Mouse (Mus musculus): ENCODE measurements around the gene Pip5k1b. TPM values are rescaled to one million over a fixed set of nuclear protein-coding genes. Genes with fewer than 3 reads are reported as not detected.
A peak's percentile ranks its signal among the peaks of the same experiment; 100 is the strongest.

Pip5k1b gene
- polyA plus RNA-seq, 1 experiment from 2014 or later: 1.6 TPM

GRCm38 (mm10) chr19:24316060-24316725, 239.5 kb downstream of the Pip5k1b start:
- no peak for ATAC-seq (replicated peaks; ENCODE audit: insufficient number of reproducible peaks, low FRiP score, low TSS enrichment, low read depth)

DNA sequence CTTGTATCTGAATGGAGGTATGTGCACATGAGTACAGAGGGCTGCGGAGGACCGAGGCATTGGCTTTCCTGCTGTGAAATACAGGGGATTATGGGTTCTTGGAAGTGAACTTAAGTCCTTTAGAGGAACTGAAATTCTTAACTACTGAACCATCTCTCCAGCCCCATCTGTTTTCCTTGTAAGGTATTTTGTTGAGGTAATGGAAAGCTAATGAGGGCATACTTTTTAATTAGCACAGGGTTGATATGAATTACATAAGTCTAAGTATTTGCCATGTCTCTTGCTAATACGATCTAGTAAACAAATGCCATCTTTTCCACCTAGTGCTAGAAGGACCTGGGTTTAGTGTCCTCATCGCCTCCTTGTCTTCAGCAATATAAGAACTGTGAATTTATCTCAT, 240.4 kb downstream of the Pip5k1b start:
- Histone ChIP-seq H3K9me3 (replicated peaks; ENCODE audit: control insufficient read depth, low read length) (no peaks in the 10 kb centered on the region), H3K36me3 (replicated peaks; ENCODE audit: control insufficient read depth, insufficient read depth, low read depth, low read length) (no peaks in the 10 kb centered on the region), H3K4me1 (ENCODE audit: control insufficient read depth, insufficient read depth, low read length) (no peaks in the 10 kb centered on the region), H3K9ac (replicated peaks; ENCODE audit: low read length) (no peak overlapping the region), H3K27me3 (ENCODE audit: control insufficient read depth, insufficient read depth, low read length) (no peaks in the 10 kb centered on the region), H3K4me3 (ENCODE audit: low read depth, low read length) (no peak overlapping the region), H3K27ac (replicated peaks; ENCODE audit: low read depth, low read length) (no peak overlapping the region), H3K4me2 (ENCODE audit: low read depth, low read length) (no peak overlapping the region)
- no peak for DNase-seq (ENCODE audit: low spot score)
- ATAC-seq (replicated peaks; ENCODE audit: insufficient number of reproducible peaks, low FRiP score, low TSS enrichment, low read depth): no peak
- 92% methylated on average over 4 of the region's 4 CpGs for WGBS

More at GRCm38 (mm10) chr19:24316060-24316725, 239.5 kb downstream of the Pip5k1b start:
- Histone ChIP-seq H3K27me3 (ENCODE audit: control insufficient read depth, insufficient read depth, low read length) (no peaks in the 10 kb centered on the region), H3K4me3 (ENCODE audit: low read depth, low read length) (no peak overlapping the region), H3K9me3 (replicated peaks; ENCODE audit: control insufficient read depth, low read length) (no peaks in the 10 kb centered on the region), H3K9ac (replicated peaks; ENCODE audit: low read length) (no peak overlapping the region), H3K27ac (replicated peaks; ENCODE audit: low read depth, low read length) (no peak overlapping the region), H3K36me3 (replicated peaks; ENCODE audit: control insufficient read depth, insufficient read depth, low read depth, low read length) (no peaks in the 10 kb centered on the region), H3K4me1 (ENCODE audit: control insufficient read depth, insufficient read depth, low read length) (no peaks in the 10 kb centered on the region), H3K4me2 (ENCODE audit: low read depth, low read length) (no peak overlapping the region)
- 65% methylated on average over 9 of the region's 9 CpGs for WGBS
- no peak for DNase-seq (ENCODE audit: low spot score)

- Histone ChIP-seq H3K36me3 (replicated peaks; ENCODE audit: control insufficient read depth, insufficient read depth, low read depth, low read length) (no peaks in the 10 kb centered on the region), H3K9me3 (replicated peaks; ENCODE audit: control insufficient read depth, low read length) (no peaks in the 10 kb centered on the region), H3K27me3 (ENCODE audit: control insufficient read depth, insufficient read depth, low read length) (no peaks in the 10 kb centered on the region), H3K9ac (replicated peaks; ENCODE audit: low read length) (no peak overlapping the region), H3K4me2 (ENCODE audit: low read depth, low read length) (no peak overlapping the region), H3K4me1 (ENCODE audit: control insufficient read depth, insufficient read depth, low read length) (no peaks in the 10 kb centered on the region), H3K4me3 (ENCODE audit: low read depth, low read length) (no peak overlapping the region), H3K27ac (replicated peaks; ENCODE audit: low read depth, low read length) (no peak overlapping the region)
- no peak for ATAC-seq (replicated peaks; ENCODE audit: insufficient number of reproducible peaks, low FRiP score, low TSS enrichment, low read depth)
- no peak for DNase-seq (ENCODE audit: low spot score)
- WGBS: 92% methylated on average over 11 of the region's 11 CpGs
Measured at GRCm38 (mm10) chr19:24314676-24315075, 241.0 kb downstream of the Pip5k1b start.

- DNase-seq (ENCODE audit: low spot score): no peak
- H3K4me2 ChIP-seq (ENCODE audit: low read depth, low read length): no peak overlapping the region
- no peaks in the 10 kb centered on the region for H3K9me3 ChIP-seq (replicated peaks; ENCODE audit: control insufficient read depth, low read length)
- no peaks in the 10 kb centered on the region for H3K27me3 ChIP-seq (ENCODE audit: control insufficient read depth, insufficient read depth, low read length)
- ATAC-seq (replicated peaks; ENCODE audit: insufficient number of reproducible peaks, low FRiP score, low TSS enrichment, low read depth): 0 out of 2 replicates have a peak, but pooled peaks have one; percentile 42
- WGBS: 71% methylated on average over 12 of the region's 12 CpGs
- H3K27ac ChIP-seq (replicated peaks; ENCODE audit: low read depth, low read length): no peak overlapping the region
- no peaks in the 10 kb centered on the region for H3K4me1 ChIP-seq (ENCODE audit: control insufficient read depth, insufficient read depth, low read length)
- H3K36me3 ChIP-seq (replicated peaks; ENCODE audit: control insufficient read depth, insufficient read depth, low read depth, low read length): no peaks in the 10 kb centered on the region
- H3K9ac ChIP-seq (replicated peaks; ENCODE audit: low read length): no peak overlapping the region
- no peak overlapping the region for H3K4me3 ChIP-seq (ENCODE audit: low read depth, low read length)
Measured at GRCm38 (mm10) chr19:24312556-24313342, 242.9 kb downstream of the Pip5k1b start.

DNA sequence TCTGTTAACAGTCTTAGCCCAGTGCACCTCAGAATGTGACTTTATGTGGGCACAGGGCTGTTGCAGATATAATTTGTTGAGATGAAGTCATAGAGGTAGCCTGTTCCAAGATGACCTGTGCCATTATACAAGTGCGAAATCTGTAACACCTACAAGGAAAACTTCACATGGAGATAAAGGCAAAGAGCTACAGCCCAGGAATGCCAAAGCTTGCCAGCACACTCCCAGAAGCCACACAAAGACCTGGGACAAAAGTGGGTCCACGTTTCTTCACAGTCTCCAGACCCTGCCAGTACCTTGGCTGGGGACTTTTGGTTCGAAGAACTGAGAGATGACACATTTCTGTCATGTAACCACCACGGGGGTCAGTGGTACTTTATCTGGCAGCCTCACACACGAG, 243.6 kb downstream of the Pip5k1b start:
- H3K9me3 ChIP-seq (replicated peaks; ENCODE audit: control insufficient read depth, low read length): no peaks in the 10 kb centered on the region
- H3K4me1 ChIP-seq (ENCODE audit: control insufficient read depth, insufficient read depth, low read length): no peaks in the 10 kb centered on the region
- ATAC-seq (replicated peaks; ENCODE audit: insufficient number of reproducible peaks, low FRiP score, low TSS enrichment, low read depth): no peak
- H3K27ac ChIP-seq (replicated peaks; ENCODE audit: low read depth, low read length): no peak overlapping the region
- no peaks in the 10 kb centered on the region for H3K36me3 ChIP-seq (replicated peaks; ENCODE audit: control insufficient read depth, insufficient read depth, low read depth, low read length)
- H3K4me3 ChIP-seq (ENCODE audit: low read depth, low read length): no peak overlapping the region
- no peaks in the 10 kb centered on the region for H3K27me3 ChIP-seq (ENCODE audit: control insufficient read depth, insufficient read depth, low read length)
- no peak overlapping the region for H3K9ac ChIP-seq (replicated peaks; ENCODE audit: low read length)
- DNase-seq (ENCODE audit: low spot score): no peak
- H3K4me2 ChIP-seq (ENCODE audit: low read depth, low read length): no peak overlapping the region
- 79% methylated on average over 5 of the region's 5 CpGs for WGBS

DNA sequence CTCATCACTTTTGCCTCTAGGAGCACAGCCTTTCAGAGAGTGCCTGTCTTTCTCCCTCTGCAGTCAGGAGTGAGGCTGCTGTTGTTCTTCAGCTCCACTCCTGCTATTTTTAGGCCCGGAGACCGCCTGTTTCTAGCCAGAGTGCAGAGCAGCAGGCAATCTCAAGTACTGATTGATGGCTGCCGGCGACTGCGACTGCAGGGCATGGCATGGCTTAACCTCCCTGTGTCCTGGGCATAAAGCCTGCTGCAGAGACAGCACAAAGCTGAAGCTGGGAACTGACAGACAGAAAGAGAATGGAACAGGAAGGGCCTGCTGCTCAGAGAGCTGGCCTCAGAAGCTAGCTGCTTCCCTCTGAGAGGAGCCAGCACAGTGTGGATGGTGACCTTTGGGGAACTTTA, 247.4 kb downstream of the Pip5k1b start:
- no peaks in the 10 kb centered on the region; the same call in 1 of the 2 replicates for H3K27me3 ChIP-seq (ENCODE audit: control insufficient read depth, insufficient read depth, low read length)
- DNase-seq (ENCODE audit: low spot score) (no peak), ATAC-seq (replicated peaks; ENCODE audit: insufficient number of reproducible peaks, low FRiP score, low TSS enrichment, low read depth) (peak; percentile 60; the same call in 1 of the 2 replicates)

GRCm38 (mm10) chr19:24307271-24308221, 248.1 kb downstream of the Pip5k1b start:
- Histone ChIP-seq H3K4me2 (ENCODE audit: low read depth, low read length) (no peak overlapping the region), H3K27me3 (ENCODE audit: control insufficient read depth, insufficient read depth, low read length) (no peaks in the 10 kb centered on the region; the same call in 1 of the 2 replicates), H3K9ac (replicated peaks; ENCODE audit: low read length) (no peak overlapping the region; the same call in 1 of the 2 replicates), H3K27ac (replicated peaks; ENCODE audit: low read depth, low read length) (no peak overlapping the region), H3K9me3 (replicated peaks; ENCODE audit: control insufficient read depth, low read length) (no peaks in the 10 kb centered on the region), H3K4me1 (ENCODE audit: control insufficient read depth, insufficient read depth, low read length) (no peaks in the 10 kb centered on the region), H3K4me3 (ENCODE audit: low read depth, low read length) (no peak overlapping the region), H3K36me3 (replicated peaks; ENCODE audit: control insufficient read depth, insufficient read depth, low read depth, low read length) (no peaks in the 10 kb centered on the region)
- DNase-seq (ENCODE audit: low spot score): no peak
- no peak for ATAC-seq (replicated peaks; ENCODE audit: insufficient number of reproducible peaks, low FRiP score, low TSS enrichment, low read depth)
- WGBS: 63% methylated on average over 13 of the region's 13 CpGs

More for the DNA sequence above, 247.4 kb downstream of the Pip5k1b start:
- Histone ChIP-seq H3K4me1 (ENCODE audit: control insufficient read depth, insufficient read depth, low read length) (no peaks in the 10 kb centered on the region), H3K9ac (replicated peaks; ENCODE audit: low read length) (peak overlapping the region; percentile 5), H3K36me3 (replicated peaks; ENCODE audit: control insufficient read depth, insufficient read depth, low read depth, low read length) (no peaks in the 10 kb centered on the region), H3K27ac (replicated peaks; ENCODE audit: low read depth, low read length) (no peak overlapping the region), H3K4me2 (ENCODE audit: low read depth, low read length) (no peak overlapping the region), H3K9me3 (replicated peaks; ENCODE audit: control insufficient read depth, low read length) (no peaks in the 10 kb centered on the region), H3K4me3 (ENCODE audit: low read depth, low read length) (no peak overlapping the region)
- WGBS: 13% methylated on average over 5 of the region's 5 CpGs

All from embryonic facial prominence, embryonic 11.5 days (tissue).